Mouse (Mus musculus): ENCODE measurements around the gene Ntmt1. TPM values are rescaled to one million over a fixed set of nuclear protein-coding genes. Genes with fewer than 3 reads are reported as not detected.
A peak's percentile ranks its signal among the peaks of the same experiment; 100 is the strongest.

Ntmt1 gene
- polyA plus RNA-seq, 1 experiment from 2014 or later, result 110 TPM

- peak overlapping the region; percentile 20 for H3K9ac ChIP-seq (replicated peaks)
- H3K4me1 ChIP-seq, result peaks cover 40% of the 10 kb centered on the region
- H3K4me2 ChIP-seq (replicated peaks), result 0 out of 2 replicates have a peak overlapping the region, but pooled peaks have one; percentile 8
- no peak for ATAC-seq (ENCODE audit: low FRiP score, low read depth)
- peaks cover 6% of the 10 kb centered on the region; the same call in 1 of the 2 replicates for H3K27me3 ChIP-seq
- H3K36me3 ChIP-seq, result no peaks in the 10 kb centered on the region
- WGBS, result 56% methylated on average over 4 of the region's 4 CpGs
- peak overlapping the region; percentile 54 for H3K27ac ChIP-seq (replicated peaks)
- H3K4me3 ChIP-seq, result no peak overlapping the region
- no peaks in the 10 kb centered on the region for H3K9me3 ChIP-seq
Observed at GRCm38 (mm10) chr2:30787466-30787865, 20.2 kb upstream of the Ntmt1 start.

DNA sequence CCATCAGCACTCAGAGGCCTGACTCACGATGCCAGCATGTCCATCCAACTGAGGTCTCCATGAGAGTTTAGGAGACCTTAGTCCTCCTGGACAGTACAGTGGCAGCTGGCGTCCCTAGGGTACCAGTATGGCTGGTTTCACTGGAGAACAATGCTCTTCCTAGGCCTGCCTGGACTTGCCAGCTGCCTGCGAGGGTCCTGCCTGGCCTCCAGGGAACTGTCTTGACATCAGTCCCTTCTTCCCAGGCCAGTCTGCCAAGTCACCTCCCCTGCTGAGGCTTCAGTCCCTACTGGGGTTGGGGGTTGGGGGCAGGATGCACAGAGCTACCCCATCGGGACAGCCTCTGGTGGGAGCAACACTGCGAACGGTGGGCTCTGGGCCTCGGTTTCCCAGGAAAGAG lies 15.6 kb upstream of the Ntmt1 start:
- H3K36me3 ChIP-seq, result no peaks in the 10 kb centered on the region
- H3K4me2 ChIP-seq (replicated peaks), result no peak overlapping the region
- no peaks in the 10 kb centered on the region for H3K27me3 ChIP-seq
- H3K9me3 ChIP-seq, result no peaks in the 10 kb centered on the region
- no peak overlapping the region for H3K9ac ChIP-seq (replicated peaks)
- WGBS, result 83% methylated on average over 7 of the region's 7 CpGs
- no peak overlapping the region for H3K27ac ChIP-seq (replicated peaks)
- H3K4me1 ChIP-seq, result peaks cover 39% of the 10 kb centered on the region
- H3K4me3 ChIP-seq, result no peak overlapping the region
- ATAC-seq (ENCODE audit: low FRiP score, low read depth), result no peak

DNA sequence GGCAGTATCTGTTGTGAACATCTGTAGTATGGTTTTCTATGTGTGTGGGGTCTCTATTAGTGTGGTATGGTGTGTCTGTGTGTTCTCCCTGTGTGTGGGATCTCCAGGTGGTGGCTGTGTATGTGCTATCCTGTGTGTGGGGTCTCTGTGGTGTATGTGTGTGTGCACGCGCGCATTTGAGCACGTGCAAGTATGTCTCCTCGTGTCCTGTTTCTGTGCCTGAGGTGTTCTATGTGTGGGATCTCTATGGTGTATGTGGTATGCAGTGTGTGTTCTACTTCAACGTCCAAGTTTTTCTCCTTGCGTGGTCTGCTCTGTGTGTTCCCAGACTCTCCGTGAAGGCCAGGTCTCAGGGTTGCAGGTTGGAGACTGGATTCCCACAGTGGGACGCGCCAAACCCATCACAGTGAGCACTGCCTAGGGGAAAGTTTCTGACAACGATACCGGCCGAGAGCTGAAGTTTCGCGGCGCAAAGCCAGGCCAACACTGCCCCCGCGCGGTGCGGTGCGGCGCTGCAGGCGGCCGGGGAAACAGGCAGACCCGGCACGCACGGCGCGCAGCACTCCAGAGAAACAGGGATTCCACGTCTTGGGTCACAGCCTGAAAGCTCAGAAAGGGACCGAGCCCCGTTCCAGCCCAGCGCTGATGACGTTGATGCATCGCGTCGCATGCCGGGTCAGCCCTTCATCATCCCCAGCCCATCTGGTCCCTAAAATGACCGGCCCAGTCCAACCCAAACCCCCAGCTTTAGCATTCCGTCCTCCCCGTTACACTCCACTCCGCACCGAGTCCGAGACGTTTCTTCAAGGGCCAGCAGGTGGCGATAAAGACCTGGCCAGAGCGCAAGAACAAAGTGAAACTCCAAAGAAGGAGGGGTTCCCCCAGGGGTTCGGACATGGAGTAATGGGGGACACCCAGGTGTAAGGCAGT lies 13.2 kb upstream of the Ntmt1 start:
- Histone ChIP-seq H3K27ac (replicated peaks) (peak overlapping the region; percentile 79), H3K27me3 (peaks cover 14% of the 10 kb centered on the region), H3K4me1 (peaks cover 35% of the 10 kb centered on the region), H3K36me3 (no peaks in the 10 kb centered on the region), H3K4me2 (replicated peaks) (peak overlapping the region; percentile 63), H3K9me3 (no peaks in the 10 kb centered on the region), H3K4me3 (peak overlapping the region; percentile 43), H3K9ac (replicated peaks) (peak overlapping the region; percentile 61)
- 6% methylated on average over 48 of the region's 48 CpGs for WGBS
- ATAC-seq (ENCODE audit: low FRiP score, low read depth), result peak; percentile 64

- WGBS, result 64% methylated on average over 7 of the region's 7 CpGs
- Histone ChIP-seq H3K4me3 (no peak overlapping the region), H3K27ac (replicated peaks) (peak overlapping the region; percentile 77; the same call in 1 of the 2 replicates), H3K4me2 (replicated peaks) (peak overlapping the region; percentile 63), H3K4me1 (peaks cover 39% of the 10 kb centered on the region), H3K9ac (replicated peaks) (no peak overlapping the region), H3K36me3 (no peaks in the 10 kb centered on the region), H3K27me3 (peaks cover 23% of the 10 kb centered on the region), H3K9me3 (no peaks in the 10 kb centered on the region)
- no peak for ATAC-seq (ENCODE audit: low FRiP score, low read depth)
Observed at GRCm38 (mm10) chr2:30795271-30795888, 12.2 kb upstream of the Ntmt1 start.

DNA sequence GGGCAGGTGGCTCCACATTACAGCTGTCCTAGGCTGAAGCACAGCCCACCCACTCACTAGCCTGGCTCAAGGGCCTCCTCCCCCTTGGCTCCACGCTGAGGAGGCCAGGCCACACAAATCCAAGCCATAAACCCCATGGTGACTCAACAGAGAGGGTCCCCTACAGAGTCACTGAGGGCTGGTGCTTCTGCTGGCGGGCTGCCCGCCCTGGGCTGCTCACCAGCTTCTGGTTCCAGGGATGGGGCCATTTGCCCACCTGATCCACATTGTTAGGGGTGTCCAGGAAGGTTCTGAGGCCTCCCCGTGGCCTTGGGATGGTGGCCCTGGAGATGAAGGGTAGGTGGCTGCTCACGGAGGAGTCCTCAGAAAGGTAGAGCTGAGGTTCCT lies 11.7 kb upstream of the Ntmt1 start:
- peak overlapping the region; percentile 45 for H3K4me2 ChIP-seq (replicated peaks)
- 0 out of 2 replicates have a peak overlapping the region, but pooled peaks have one; percentile 21 for H3K4me3 ChIP-seq
- peak overlapping the region; percentile 77 for H3K27ac ChIP-seq (replicated peaks)

GRCm38 (mm10) chr2:30796382-30796781 lies 11.2 kb upstream of the Ntmt1 start:
- Histone ChIP-seq H3K4me2 (replicated peaks) (peak overlapping the region; percentile 45), H3K4me1 (peaks cover 49% of the 10 kb centered on the region), H3K9ac (replicated peaks) (peak overlapping the region; percentile 17; the same call in 1 of the 2 replicates), H3K27me3 (peaks cover 33% of the 10 kb centered on the region), H3K9me3 (no peaks in the 10 kb centered on the region), H3K36me3 (no peaks in the 10 kb centered on the region), H3K27ac (replicated peaks) (peak overlapping the region; percentile 77), H3K4me3 (peak overlapping the region; percentile 21)
- peak; percentile 66 for ATAC-seq (ENCODE audit: low FRiP score, low read depth)
- 8% methylated on average over 9 of the region's 11 CpGs for WGBS

More for the DNA sequence above, 11.7 kb upstream of the Ntmt1 start:
- ATAC-seq (ENCODE audit: low FRiP score, low read depth), result no peak
- H3K9me3 ChIP-seq, result no peaks in the 10 kb centered on the region
- 0 out of 2 replicates have a peak overlapping the region, but pooled peaks have one; percentile 17 for H3K9ac ChIP-seq (replicated peaks)
- WGBS, result 68% methylated on average over 5 of the region's 5 CpGs
- H3K27me3 ChIP-seq, result peaks cover 28% of the 10 kb centered on the region
- H3K36me3 ChIP-seq, result no peaks in the 10 kb centered on the region
- peaks cover 44% of the 10 kb centered on the region for H3K4me1 ChIP-seq

- 86% methylated on average over 3 of the region's 3 CpGs for WGBS
- Histone ChIP-seq H3K4me2 (replicated peaks) (no peak overlapping the region), H3K36me3 (no peaks in the 10 kb centered on the region), H3K4me3 (no peak overlapping the region), H3K9me3 (no peaks in the 10 kb centered on the region), H3K27me3 (peaks cover 62% of the 10 kb centered on the region), H3K4me1 (peaks cover 44% of the 10 kb centered on the region), H3K27ac (replicated peaks) (no peak overlapping the region), H3K9ac (replicated peaks) (no peak overlapping the region)
- ATAC-seq (ENCODE audit: low FRiP score, low read depth), result no peak
Observed at GRCm38 (mm10) chr2:30799456-30799855, 8.2 kb upstream of the Ntmt1 start.

- Histone ChIP-seq H3K9ac (replicated peaks) (peak overlapping the region; percentile 67), H3K4me3 (peak overlapping the region; percentile 48; the same call in 1 of the 2 replicates), H3K4me1 (peaks cover 35% of the 10 kb centered on the region), H3K9me3 (no peaks in the 10 kb centered on the region), H3K27me3 (peaks cover 67% of the 10 kb centered on the region), H3K27ac (replicated peaks) (no peak overlapping the region), H3K4me2 (replicated peaks) (peak overlapping the region; percentile 87), H3K36me3 (no peaks in the 10 kb centered on the region)
- no peak for ATAC-seq (ENCODE audit: low FRiP score, low read depth)
- 35% methylated on average over 7 of the region's 7 CpGs for WGBS
Observed at GRCm38 (mm10) chr2:30800671-30801066, 7.0 kb upstream of the Ntmt1 start.

- Histone ChIP-seq H3K27ac (replicated peaks) (no peak overlapping the region), H3K4me2 (replicated peaks) (peak overlapping the region; percentile 87), H3K36me3 (no peaks in the 10 kb centered on the region), H3K4me3 (peak overlapping the region; percentile 48), H3K9me3 (no peaks in the 10 kb centered on the region), H3K9ac (replicated peaks) (peak overlapping the region; percentile 67), H3K27me3 (peaks cover 70% of the 10 kb centered on the region), H3K4me1 (peaks cover 29% of the 10 kb centered on the region)
- 1% methylated on average over 77 of the region's 77 CpGs for WGBS
- peak; percentile 39; the same call in 1 of the 2 replicates for ATAC-seq (ENCODE audit: low FRiP score, low read depth)
Observed at GRCm38 (mm10) chr2:30801067-30801852, 6.4 kb upstream of the Ntmt1 start.

GRCm38 (mm10) chr2:30803604-30804003 lies 4.0 kb upstream of the Ntmt1 start, which contains the start of gene 1700001O22Rik:
Gene 1700001O22Rik, minus strand, starts transcription at chr2:30803661.
- Histone ChIP-seq H3K4me3 (no peak within 1 kb of the TSS), H3K4me2 (replicated peaks) (no peak within 1 kb of the TSS), H3K9me3 (no peaks in the 10 kb centered on the region), H3K4me1 (peaks cover 26% of the 10 kb centered on the region), H3K9ac (replicated peaks) (no peak within 1 kb of the TSS), H3K27me3 (peaks cover 64% of the 10 kb centered on the region), H3K27ac (replicated peaks) (no peak within 1 kb of the TSS), H3K36me3 (no peaks in the 10 kb centered on the region)
- 92% methylated on average over 3 of the region's 3 CpGs for WGBS
- ATAC-seq (ENCODE audit: low FRiP score, low read depth), result no peak

DNA sequence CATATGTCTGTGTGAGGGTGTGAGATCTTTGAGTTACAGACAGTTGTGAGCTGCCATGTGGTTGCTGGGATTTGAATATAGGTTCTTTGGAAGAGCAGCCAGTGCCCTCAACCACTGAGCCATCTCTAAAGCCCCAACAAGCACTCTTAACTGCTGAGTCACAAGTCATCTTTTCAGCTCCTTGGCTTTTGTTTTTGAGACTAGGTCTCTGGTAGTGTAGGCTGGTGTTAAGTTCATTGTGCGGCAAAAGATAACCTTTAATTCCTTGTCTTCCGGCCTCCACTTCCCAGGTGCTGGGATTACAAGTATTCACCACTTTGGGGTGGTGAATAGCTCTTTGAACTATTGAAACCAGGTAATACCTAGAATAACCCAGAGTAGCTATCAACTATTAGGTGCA lies 1.6 kb upstream of the Ntmt1 start:
- Histone ChIP-seq H3K4me3 (no peak overlapping the region), H3K36me3 (no peaks in the 10 kb centered on the region), H3K27me3 (peaks cover 41% of the 10 kb centered on the region), H3K4me1 (peaks cover 32% of the 10 kb centered on the region), H3K4me2 (replicated peaks) (no peak overlapping the region), H3K9me3 (no peaks in the 10 kb centered on the region), H3K27ac (replicated peaks) (no peak overlapping the region), H3K9ac (replicated peaks) (no peak overlapping the region)
- WGBS, result 93% methylated on average over 2 of the region's 2 CpGs
- no peak for ATAC-seq (ENCODE audit: low FRiP score, low read depth)
